Mouse (Mus musculus): ENCODE results near the gene Ercc8. TPM values are rescaled to one million over a fixed set of nuclear protein-coding genes. Genes with fewer than 3 reads are reported as not detected.

Ercc8 gene
- total RNA-seq, 2 experiments from 2014 or later = 8.6 to 10.0 TPM

DNA sequence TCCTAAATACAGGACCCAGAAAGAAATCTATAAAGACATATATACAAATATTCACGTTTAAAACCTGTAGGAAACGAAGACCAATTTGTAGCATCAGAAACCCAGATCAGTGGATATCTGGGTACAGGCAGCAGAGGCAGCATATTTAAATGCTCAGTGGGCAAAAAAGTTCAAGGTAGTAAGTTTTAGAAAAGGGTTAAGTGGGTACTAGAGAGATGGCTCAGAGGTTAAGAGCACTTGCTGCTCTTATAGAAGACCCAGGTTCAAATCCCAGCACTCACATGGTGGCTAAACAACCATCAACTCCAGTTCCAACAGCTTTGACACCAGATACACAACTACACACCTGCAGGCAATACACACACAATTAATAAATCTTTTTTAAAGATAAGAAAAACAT is 1.4 kb upstream of the Ercc8 start:
- no peak for DNase-seq

DNA sequence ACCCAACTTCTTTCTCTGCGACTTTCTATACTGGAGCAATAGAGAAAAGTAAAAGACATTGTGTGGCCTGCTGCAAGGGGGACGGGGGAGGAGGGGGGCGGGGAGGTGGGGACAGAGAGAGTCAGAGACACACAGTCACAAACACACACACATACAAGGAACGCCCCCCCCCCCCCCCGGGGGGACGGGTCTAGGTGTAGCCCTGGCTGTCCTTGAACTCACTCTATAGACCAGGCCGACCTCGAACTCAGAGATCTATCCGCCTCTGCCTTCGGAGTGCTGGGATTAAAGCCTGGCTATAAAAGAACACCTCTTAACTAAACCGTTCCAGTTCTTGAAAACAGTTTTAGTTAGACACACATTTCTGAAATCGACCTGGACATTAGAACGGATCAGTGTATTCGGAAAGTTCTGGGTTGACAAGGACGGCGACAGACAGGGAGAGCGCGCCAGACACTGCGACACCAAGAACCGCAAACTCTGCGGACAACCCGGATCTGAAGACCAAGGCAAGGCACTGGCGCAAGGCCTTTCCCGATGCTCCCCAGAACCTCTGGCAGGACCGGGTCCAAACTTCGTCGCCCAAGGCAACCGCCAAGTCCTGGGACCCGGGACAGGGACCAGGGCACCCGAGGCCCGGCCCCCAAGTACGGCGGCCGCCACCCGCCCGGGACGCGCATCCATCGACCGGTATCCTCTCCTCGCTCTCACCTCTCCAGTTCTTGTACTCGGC is 633 bp upstream of the Ercc8 start:
- no peak for DNase-seq

DNA sequence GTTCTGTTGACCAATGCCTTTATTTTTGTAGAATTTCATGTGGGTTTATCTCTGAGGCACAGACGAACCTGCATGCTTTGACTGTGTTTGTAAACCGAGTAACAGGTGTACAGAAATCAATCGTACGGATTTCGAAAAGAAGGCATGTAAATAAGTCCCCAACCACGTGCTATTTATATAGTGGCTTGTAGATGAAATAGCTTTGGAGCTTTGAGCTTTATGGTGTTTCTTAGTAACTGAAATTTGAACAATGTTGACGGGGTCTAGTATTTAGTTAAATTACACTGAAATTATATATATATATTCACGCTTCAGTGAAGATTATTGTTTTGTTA is 677 bp downstream of the Ercc8 start:
- DNase-seq = no peak

DNA sequence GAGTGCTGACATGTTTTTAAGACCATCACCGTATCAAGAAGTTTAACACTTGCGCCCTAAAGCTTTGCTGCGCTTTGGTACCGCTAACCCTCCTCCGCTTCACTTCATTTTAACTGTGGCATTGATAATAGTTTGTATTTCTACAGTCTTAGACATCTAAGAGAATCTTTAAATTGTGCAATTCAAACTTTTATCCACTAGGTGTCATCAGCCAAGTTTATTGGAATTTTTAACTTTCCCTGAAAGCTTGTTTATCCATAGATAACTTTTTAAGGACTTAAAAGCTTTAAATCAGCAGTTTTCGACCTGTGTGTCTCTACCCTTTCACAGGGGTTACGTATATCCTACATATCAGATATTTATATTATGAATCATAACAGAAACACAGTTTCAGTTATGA is 1.4 kb downstream of the Ercc8 start:
- DNase-seq = no peak

DNA sequence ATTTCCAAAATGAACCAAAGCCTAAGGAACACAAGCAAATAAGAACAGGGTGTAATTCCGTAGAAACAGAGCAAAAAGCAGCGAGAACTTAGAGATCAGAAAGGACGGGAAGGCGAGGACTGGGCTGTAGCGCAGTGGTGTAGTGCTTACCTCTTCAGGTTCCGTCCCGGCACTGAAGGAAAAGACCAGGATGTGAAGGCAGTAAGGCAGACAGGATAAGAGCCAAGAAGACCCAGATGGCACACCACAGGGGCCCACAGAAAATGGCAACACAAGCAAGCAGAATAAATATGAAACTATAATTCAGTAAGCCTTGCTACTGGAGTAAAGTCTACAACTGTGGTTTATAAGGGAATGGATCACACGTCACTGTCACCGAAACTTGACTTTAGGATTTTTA is 5.4 kb downstream of the Ercc8 start:
- no peak for DNase-seq

DNA sequence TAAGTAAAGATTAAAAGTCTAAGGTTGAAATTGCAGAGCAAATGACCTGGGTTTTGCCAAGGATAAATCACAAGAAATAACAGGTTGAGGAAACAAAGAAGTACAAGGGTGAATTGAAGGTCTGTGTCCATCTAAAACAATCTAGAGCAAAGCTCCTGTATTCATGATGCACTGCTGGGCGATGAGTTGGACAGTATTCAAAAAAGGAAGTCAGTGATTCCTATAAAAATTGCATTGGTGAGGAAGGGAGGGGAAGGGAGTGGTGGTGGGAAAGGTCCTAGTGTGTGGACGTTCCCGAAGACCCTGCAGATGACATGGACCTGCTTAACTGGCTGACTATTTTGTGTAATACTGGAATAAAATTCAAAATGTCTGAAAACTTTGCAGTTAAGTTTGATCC is 6.1 kb downstream of the Ercc8 start:
- DNase-seq = no peak

DNA sequence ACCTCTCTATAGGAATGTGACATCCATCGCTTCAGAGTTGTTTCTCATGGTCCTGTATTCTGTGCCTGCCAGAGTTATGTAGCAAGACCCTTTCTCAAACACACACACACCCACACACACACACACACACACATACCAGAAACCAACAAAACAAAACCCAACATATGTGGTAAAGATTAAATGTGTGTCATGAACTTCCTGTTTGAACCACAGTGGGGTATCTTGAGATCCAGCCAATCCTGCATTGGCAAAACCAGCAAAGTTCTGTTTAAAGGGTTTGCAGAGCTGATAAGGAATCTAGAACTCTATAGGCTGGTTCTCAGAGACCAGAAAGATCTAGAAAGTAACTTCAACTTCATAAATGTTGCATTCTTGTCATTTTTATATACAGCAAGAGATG is 11.5 kb downstream of the Ercc8 start:
- DNase-seq = no peak

DNA sequence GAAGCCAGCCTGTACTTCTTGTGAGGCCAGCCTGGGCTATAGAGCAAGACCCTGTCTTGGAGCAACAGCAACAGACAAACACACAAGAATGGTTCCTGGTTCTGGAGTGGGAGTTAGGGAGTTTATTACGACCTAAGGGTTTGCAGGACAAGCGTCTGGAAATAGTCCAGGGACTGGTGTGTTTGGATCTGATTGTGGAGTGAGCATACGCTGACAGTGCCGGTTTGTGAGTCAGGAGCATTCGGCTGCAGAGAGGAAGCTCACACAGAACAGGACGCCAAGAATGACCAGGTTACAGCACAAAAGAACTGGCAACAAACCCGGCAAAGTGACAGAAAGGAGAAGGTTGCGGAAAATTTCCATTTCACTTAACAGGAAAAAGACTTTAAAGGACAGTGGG is 12.0 kb downstream of the Ercc8 start:
- DNase-seq = no peak

DNA sequence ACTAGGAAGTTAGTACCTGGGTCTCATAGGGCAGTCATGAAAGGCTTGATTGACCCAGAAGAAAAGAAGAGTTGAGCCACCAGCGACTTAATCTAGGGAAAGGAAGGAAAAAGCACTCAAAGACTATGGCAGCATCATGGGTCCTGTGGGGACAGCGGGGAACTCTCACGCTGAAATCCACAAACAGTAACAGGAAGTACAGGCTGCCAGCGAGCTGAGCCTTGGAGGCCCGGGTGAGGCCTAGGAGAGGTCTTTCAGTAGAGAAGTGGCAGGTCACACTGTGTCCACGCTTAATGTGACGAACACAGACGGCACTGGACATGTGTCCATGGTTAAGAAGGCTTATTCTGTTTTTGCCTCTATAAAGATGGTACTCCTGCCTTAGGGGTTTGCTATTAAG is 21.1 kb downstream of the Ercc8 start:
- no peak for DNase-seq

DNA sequence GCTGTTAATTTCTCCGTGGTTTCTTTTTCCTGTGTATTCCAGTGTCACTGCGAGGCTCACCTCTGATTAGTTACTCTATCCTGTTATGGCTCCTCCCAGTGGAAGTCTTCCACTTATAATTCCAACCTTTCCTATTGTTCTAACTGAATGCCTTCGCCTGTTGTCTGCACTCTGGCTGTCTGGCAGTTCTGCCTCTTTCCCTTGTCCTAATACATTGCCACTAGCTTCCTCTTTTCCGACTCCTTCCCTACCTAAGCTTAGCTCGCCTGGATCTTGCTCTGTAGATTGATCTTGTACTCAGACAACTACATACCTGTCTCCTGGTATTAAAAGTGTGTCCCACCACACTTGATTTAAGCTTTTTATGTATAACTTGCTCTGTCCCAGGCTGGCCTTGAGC is 22.3 kb downstream of the Ercc8 start:
- no peak for DNase-seq

DNA sequence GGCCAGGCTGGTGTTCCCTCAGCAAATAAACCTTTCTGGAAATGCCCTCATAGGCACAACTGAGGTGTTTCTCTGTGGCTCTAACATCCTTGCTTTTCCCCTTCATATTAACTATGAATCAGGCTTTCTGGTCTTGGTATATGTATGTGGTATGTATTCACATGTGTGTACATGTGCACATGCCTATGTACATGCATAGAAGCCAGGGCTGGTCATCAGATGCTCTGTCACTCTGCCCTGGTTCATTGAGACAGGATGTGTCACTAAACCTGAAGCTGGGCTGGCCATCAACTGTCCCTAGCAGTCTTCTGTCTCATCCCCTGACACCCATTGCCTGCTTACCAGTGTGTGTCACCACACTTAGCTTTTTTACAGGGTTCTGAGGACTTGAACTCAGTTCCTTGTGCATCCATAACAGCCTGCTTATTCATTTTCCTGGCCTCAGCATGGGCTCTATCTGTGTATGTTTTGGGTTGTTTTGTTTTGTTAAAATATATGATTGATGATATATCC is 26.3 kb downstream of the Ercc8 start:
- no peak for DNase-seq

DNA sequence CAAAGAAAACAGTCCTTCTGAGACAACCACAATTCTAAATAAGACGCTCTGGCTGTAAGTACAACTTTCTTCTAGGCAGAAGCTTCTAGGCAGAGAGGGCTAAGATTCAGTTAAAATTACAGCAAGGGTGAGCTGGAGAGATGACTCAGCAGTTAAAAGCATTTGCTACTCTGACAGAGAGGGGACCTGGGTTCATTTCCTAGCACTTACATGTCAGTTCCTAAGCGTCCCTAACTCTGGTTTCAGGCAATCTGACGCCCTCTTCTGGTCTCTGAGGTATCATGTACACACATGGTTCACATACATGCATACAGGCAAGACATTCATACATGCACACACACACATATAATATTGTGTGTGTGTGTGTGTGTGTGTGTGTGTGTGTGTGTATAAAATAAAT is 27.0 kb downstream of the Ercc8 start:
- no peak for DNase-seq

DNA sequence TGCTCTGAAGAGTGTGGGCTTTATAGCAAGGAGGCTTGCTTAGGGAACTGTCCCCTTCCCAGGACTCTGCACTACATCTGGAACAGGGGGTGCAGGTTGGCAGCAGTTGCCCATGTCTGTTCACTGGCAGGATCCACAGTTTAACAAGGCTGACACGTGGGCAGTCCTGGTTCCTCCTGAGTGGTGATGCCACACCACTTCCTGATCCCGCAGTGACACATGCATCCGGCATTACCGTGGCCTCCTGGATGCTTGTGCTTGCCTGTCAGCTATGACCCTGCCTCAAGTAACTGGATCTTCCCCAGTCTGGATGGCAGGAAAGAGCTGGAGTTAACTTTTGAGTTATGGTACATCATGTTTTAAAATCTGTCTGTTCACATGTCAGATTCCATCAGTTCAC is 29.5 kb downstream of the Ercc8 start:
- DNase-seq = no peak

DNA sequence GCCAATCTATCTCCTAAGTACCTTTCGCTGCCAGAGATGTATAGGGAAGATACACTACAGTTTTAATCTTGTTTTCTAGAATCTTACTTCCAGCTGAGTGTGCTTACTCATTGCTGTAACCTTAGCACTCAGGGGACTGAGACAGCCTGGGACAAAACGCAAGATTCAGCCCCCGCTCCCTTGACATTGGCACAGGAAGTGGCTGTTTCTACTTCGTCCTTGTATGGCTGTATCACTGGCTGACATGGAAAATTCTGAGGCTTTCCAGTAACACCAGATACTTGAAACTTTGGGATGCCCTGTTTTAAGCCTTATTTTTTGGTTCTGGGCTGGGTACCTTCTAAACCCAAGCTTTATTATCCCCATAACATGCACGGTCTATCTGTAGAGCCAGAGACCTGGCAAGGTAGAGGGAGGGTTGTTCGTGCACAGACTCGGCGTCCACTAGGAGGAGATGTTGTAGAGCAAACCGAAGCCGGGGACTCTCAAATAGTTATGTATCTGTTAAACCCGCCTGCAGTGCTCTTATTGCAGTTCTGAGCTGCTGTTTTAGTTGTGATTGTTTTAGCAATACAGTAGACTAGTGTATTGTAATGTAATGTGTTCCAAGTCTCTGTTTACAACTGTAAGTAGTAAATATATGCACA is 32.7 kb downstream of the Ercc8 start:
- peak; percentile 34 to 61 for DNase-seq

DNA sequence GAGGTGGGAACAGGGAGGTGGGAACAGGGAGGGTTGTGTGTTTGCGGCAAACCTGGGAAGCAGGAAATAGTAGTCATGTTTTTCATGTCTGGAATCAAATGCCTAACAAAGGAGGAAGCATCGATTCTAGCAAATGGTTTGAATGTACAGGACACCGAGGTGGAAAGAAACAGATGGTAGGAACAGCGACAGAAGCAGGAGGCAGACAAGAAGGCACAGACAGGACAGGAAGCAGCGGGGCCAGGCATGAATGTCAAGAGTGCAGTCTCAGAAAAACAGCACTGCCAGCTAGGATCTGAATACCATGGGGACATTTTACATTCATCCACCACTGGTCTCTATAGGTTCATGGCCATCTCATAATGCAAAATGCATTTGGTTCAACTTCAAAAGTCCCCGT is 36.9 kb downstream of the Ercc8 start:
- DNase-seq = no peak

DNA sequence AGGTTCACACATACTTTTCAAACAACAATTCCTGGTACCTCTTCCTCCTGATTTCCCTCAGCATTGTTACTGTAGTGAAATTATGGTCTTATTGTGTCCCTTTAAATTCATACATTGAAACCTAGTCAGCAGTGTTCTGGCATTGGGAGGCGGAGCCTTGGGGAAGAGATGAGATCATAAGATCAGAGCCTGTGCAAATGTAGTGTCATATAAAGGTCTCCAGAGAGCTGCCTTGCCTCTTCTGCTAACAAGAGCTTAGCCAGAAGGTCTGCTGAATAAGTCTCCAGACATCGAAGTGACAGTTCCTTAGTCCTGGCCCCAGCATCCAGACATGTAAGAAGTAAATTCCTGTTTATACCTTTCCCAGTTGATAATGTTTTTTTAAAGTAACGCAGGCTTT is 46.3 kb downstream of the Ercc8 start:
- peak in 1 of 2 experiments; percentile 23 for DNase-seq

DNA sequence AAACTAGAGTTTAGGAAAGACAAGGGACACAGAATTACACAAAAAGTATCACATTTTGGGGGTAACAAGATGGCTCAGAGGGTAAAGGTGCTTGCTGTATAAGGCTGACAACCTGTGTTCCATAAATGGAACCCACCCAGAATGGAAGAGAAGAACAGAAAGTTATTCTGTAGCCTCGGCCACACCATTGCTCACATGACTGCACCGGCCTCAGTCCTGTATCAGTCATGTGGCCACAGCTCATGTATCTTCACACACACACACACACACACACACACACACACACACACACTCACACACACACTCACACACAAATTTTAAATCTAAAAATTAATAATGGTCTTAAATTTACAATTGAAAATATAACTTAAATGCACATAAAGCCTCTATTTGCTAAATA is 48.9 kb downstream of the Ercc8 start:
- no peak for DNase-seq

DNA sequence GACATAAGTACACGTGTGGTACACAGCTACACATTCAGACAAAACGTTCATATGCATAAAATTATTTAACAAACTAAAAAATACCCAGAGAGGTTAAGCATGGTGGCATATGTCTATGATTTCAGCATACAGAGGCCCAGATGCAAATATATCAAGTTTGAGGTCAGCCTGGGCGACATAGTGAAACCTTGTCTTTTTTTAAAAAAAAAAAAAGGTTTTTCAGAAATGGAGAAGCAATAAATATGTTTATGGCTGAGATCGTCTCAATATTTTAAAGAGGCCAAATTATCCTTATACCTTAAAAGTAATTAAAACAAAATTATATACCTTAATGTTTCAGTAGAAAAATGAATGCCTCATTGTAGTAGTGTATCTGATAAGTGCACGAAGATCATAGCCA is 49.6 kb downstream of the Ercc8 start:
- no peak for DNase-seq

DNA sequence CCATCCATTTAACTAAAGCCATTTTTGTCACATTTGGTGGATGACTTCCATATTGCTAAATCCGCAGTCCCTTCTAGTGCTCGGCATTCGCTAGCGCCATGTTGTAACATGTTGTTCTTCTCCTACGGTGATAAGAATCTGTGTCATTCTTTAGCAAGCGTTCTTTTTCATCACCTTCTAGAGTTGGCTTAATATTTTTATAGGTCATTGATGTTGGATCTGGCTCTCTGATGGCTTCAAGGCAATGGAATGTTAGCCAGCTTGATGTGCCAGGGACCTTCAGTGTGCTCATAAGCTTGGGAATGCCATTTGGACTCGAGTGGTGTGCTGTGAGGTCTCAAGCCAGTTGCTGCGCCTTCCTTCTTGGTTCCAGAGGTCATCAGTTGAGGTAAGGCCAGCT is 52.4 kb downstream of the Ercc8 start:
- DNase-seq = no peak

DNA sequence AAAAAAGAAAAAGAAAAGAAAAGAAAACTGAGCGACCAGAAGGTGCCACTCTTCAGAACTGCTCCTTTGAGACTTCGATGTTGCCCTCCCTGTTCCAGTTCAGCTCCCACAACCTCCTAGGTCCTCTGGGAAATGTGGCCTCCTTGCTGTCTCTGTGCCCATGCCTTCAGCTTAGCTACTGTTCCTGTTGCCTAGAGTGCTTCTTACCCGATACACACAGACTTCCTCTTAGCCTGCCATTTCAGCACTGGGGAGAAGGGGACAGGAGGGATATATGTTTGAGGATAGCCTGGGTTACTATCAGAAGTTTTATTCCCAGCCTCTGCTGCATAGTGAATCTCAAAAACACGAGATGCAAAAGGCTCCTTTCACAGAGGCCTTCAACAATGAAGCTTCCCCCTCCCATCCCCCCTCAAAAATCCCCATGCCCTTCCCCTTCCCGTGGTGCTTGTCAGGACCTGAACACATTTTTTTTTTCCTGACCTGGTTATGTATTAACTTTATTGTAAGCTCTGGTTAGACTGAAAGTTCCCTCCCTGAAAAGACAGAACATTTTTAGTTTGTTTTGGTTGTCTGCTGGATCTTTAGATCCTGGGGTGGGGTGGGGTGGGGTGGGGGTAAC is 54.0 kb downstream of the Ercc8 start:
- DNase-seq = no peak

DNA sequence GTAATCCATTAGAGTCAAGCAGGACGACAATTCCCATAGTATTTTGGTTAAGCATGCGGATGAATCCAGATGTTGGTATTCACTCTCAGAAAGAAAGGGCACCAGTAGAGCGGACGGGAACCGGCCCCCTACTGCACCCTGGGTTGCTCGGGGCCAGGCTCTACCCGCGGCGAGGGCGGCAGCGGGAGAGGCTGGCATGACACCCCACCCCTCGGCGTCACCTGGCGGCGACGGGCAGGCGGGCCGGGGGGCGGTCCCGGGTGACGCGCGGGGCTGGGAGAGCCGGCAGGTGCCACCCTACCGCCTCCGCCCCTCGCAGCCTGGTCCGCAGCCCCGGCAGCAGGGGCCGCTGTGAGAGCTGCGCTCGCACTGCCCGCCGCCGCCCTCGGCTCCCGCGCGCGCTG is 55.6 kb downstream of the Ercc8 start, which contains the start of gene Elovl7:
Elovl7 (plus strand) TSS at position 324 of the 404 bp plus-strand sequence.
- peak; percentile 86 to 89 for DNase-seq

DNA sequence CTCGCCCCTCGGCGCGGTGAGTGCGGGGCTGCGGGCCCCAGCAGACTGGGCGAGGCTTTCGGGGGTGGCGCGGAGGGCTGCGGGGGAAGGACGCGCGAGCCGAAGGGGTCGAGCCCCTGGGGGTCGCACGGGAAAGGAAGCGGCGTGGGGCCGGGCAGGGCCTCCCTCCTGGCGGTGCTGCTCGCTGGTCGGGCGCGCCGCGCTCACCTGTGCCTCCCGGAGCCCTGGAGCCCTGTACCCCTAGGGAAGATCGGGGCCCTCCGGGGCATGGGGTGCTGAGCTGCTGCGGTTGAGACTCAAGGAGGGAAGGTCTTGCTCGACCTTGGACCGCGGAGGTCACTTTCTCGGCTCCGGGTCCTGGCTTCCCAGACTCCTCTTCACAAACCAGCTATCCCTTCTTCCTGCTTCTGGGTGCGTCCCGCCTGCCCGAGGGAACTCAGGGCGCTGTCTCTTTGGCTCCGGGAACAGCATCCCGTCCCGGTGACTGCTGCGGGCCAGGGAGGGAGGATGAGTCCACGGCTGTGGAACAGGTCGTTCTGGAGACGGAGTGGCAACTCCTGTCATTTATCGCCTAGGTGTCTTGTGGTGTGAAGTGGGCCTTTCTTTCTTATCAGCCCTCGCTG is 56.1 kb downstream of the Ercc8 start:
- peak; percentile 17 to 38 for DNase-seq

DNA sequence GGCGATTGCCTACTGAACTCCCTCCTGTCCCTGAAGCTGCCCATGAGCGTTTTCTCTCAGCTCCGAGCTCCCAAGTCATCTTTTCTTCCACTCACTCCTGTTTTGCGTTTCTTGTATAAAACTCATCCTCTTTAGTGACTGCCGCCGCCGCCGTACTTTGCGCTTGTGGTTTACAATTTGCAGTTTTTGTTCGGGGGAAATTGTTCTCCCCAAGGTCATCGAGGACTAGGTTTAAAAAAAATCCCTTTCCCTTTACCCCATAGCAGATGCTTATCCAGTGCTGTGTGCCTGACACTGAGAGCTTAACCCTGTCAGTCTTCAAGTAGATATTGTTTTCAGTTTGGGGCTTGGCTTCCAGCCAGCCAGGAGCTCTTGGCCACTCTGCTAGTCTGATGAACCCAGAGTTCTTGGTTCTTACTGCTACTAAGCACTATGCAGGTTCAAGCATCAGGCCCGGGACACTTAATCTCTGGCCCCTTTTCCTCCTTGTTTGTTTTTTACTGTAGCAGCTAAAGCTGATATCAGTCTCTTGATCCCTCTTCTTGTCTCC is 56.8 kb downstream of the Ercc8 start:
- peak in 1 of 2 experiments; percentile 4 for DNase-seq

All from adrenal gland, postnatal 36 days (tissue).